Mouse (Mus musculus) kidney, embryonic 15.5 days (tissue): ENCODE measurements around the gene Ate1. TPM values are rescaled to one million over a fixed set of nuclear protein-coding genes. Genes with fewer than 3 reads are reported as not detected.

Experiments used
- ATAC-seq: fragments of 200-750 bp; cut with Nextera tagmentation; replicated peaks from 2 replicates; pipeline ENCODE4 v1.8.0; 2017; ENCODE audit warnings: moderate TSS enrichment; ENCODE audit not compliant: low FRiP score
- H3K27ac ChIP-seq: fragments of 300-500 bp; sonication (generic); 2 replicates; pipeline ENCODE4 v1.5.1; 2015; ENCODE audit warnings: mild to moderate bottlenecking, inconsistent platforms
- H3K27me3 ChIP-seq: fragments of 300-500 bp; sonication (generic); 2 replicates; pipeline ENCODE4 v1.6.1; 2015; ENCODE audit warnings: inconsistent platforms
- H3K36me3 ChIP-seq: fragments of 300-500 bp; sonication (generic); 2 replicates; pipeline ENCODE4 v1.6.1; 2015; ENCODE audit warnings: inconsistent platforms
- H3K4me1 ChIP-seq: fragments of 300-500 bp; sonication (generic); 2 replicates; pipeline ENCODE4 v1.6.1; 2015; ENCODE audit warnings: inconsistent platforms
- H3K4me2 ChIP-seq: fragments of 300-500 bp; sonication (generic); 2 replicates; pipeline ENCODE4 v1.6.1; 2015; ENCODE audit warnings: moderate library complexity, mild to moderate bottlenecking, inconsistent platforms
- H3K4me3 ChIP-seq: fragments of 300-500 bp; sonication (generic); replicated peaks from 2 replicates; pipeline ENCODE4 v1.5.1; 2015; ENCODE audit warnings: mild to moderate bottlenecking, inconsistent platforms
- H3K9ac ChIP-seq: fragments of 300-500 bp; sonication (generic); 2 replicates; pipeline ENCODE4 v1.6.1; 2015; ENCODE audit warnings: mild to moderate bottlenecking, inconsistent platforms
- H3K9me3 ChIP-seq: fragments of 300-500 bp; sonication (generic); replicated peaks from 2 replicates; pipeline ENCODE4 v1.6.1; 2016; ENCODE audit warnings: inconsistent platforms
- WGBS: fragments of 180-500 bp; shearing (Covaris S2); methylation state at CpG from one replicate; pipeline ENCODE4 v1.1.7; 2015; ENCODE audit warnings: mixed read lengths; 5-methylcytosine and 5-hydroxymethylcytosine counted together
- polyA plus RNA-seq: library from polyadenylated mRNA; unstranded; fragments of >200 nt; fragmentation: Nextera tagmentation; extraction: Ambion mirVana; gene quantifications from 2 replicates; pipeline ENCODE4 v1.2.1, GENCODE M21; 2015

Gene Ate1
- polyA plus RNA-seq, 1 experiment from 2014 or later: 72.3 TPM

GRCm38 (mm10) chr7:130382126-130382525 lies 138.0 kb downstream of the Ate1 start:
- Histone ChIP-seq H3K9ac (no peak overlapping the region), H3K4me1 (no peaks in the 10 kb centered on the region; the same call in 1 of the 2 replicates), H3K4me3 (no peak overlapping the region), H3K27ac (no peak overlapping the region), H3K9me3 (no peaks in the 10 kb centered on the region), H3K36me3 (peaks cover 5% of the 10 kb centered on the region), H3K27me3 (no peaks in the 10 kb centered on the region), H3K4me2 (no peak overlapping the region)
- ATAC-seq: no peak
- 95% methylated on average over 13 of the region's 13 CpGs for WGBS

DNA sequence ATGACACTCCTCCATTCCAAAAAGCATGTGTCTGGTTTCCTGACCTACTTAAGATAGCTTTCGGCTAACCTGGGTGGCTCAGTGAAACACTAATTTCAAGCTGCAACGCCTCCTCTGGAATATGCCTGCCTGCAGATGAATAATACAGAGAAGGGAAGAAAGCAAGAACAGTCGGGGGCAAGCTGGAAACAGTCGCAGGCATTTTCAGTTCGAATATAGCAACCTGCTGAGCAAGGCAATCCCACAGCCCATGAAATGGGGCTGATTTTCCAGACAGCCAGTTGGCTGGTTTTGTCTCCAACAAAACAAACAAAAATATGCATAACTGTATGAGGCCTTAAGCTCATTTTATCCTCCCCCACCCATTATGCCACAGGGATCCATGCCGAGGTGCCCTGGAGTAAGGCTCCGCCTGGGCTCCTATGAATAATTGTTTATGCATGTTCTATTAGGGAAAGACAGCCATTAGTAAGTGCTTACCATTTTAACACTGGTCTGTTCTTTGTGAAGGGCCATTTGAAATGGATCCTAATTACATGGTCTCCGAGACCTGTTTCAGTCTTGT lies 138.7 kb downstream of the Ate1 start:
- 89% methylated on average over 8 of the region's 8 CpGs for WGBS
- Histone ChIP-seq H3K27ac (no peak overlapping the region), H3K27me3 (no peaks in the 10 kb centered on the region), H3K4me3 (no peak overlapping the region), H3K4me2 (no peak overlapping the region), H3K36me3 (0 out of 2 replicates have a peak, but pooled peaks cover 3% of the 10 kb centered on the region), H3K9ac (no peak overlapping the region), H3K9me3 (no peaks in the 10 kb centered on the region), H3K4me1 (no peaks in the 10 kb centered on the region; the same call in 1 of the 2 replicates)
- ATAC-seq: no peak

- WGBS: 84% methylated on average over 8 of the region's 8 CpGs
- 0 out of 2 replicates have a peak, but pooled peaks cover 3% of the 10 kb centered on the region for H3K36me3 ChIP-seq
- no peak for ATAC-seq
- no peaks in the 10 kb centered on the region; the same call in 1 of the 2 replicates for H3K4me1 ChIP-seq
- no peak overlapping the region for H3K4me3 ChIP-seq
- H3K4me2 ChIP-seq: no peak overlapping the region
- H3K27ac ChIP-seq: no peak overlapping the region
- H3K27me3 ChIP-seq: no peaks in the 10 kb centered on the region
- no peaks in the 10 kb centered on the region for H3K9me3 ChIP-seq
- no peak overlapping the region for H3K9ac ChIP-seq
Observed at GRCm38 (mm10) chr7:130380769-130381355, 139.3 kb downstream of the Ate1 start.

DNA sequence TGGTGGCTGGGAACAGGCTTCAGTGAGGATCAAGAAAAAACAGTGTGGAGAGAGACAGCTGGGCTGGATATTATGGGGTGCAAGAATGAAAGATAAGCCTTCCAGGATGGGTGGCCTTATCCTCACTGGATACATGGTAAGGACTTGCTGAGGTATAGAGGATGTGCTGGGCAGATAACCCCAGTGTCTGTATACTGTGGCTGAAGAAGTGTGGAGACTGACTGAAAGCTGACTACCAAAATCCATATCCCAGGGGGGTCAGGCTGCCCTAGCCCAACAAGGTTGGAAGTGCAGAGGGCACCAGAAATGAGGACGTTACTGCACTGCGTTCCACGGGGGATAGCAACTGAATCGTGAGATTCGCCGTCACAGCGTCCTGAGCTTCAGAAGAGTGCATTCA lies 139.8 kb downstream of the Ate1 start:
- H3K27me3 ChIP-seq: no peaks in the 10 kb centered on the region
- H3K36me3 ChIP-seq: 0 out of 2 replicates have a peak, but pooled peaks cover 3% of the 10 kb centered on the region
- H3K9ac ChIP-seq: no peak overlapping the region
- WGBS: 93% methylated on average over 7 of the region's 7 CpGs
- H3K4me2 ChIP-seq: no peak overlapping the region
- no peak overlapping the region for H3K27ac ChIP-seq
- H3K4me1 ChIP-seq: no peaks in the 10 kb centered on the region; the same call in 1 of the 2 replicates
- no peak for ATAC-seq
- no peak overlapping the region for H3K4me3 ChIP-seq
- H3K9me3 ChIP-seq: no peaks in the 10 kb centered on the region

DNA sequence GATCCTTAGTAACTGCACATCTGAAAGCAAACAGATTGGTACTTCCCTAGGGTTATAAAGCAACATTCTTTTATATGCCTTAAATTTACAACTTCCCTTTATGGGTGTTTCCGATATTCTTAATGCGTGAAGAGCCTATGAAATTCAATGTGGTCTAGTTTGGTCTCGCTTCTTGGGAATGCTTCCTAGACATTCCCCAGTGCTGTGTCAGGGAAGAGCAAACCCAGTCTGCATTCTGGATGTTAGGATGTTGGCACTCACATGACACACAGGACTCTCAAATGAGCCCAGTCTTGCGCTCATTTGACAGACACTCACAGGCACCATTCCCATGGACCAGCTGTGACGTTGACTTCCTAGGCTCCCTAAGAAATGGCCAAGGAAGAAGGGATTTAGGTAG lies 140.3 kb downstream of the Ate1 start:
- no peaks in the 10 kb centered on the region; the same call in 1 of the 2 replicates for H3K4me1 ChIP-seq
- H3K27ac ChIP-seq: no peak overlapping the region
- H3K9me3 ChIP-seq: no peaks in the 10 kb centered on the region
- no peaks in the 10 kb centered on the region for H3K27me3 ChIP-seq
- ATAC-seq: no peak
- no peak overlapping the region for H3K4me3 ChIP-seq
- H3K4me2 ChIP-seq: no peak overlapping the region
- 0 out of 2 replicates have a peak, but pooled peaks cover 3% of the 10 kb centered on the region for H3K36me3 ChIP-seq
- H3K9ac ChIP-seq: no peak overlapping the region
- WGBS: 89% methylated on average over 5 of the region's 5 CpGs

- Histone ChIP-seq H3K36me3 (no peaks in the 10 kb centered on the region), H3K9me3 (no peaks in the 10 kb centered on the region), H3K4me1 (no peaks in the 10 kb centered on the region; the same call in 1 of the 2 replicates), H3K4me3 (no peak overlapping the region), H3K27ac (no peak overlapping the region), H3K27me3 (no peaks in the 10 kb centered on the region), H3K4me2 (no peak overlapping the region), H3K9ac (no peak overlapping the region)
- ATAC-seq: no peak
- WGBS: 86% methylated on average over 3 of the region's 3 CpGs
Observed at GRCm38 (mm10) chr7:130378308-130378707, 141.9 kb downstream of the Ate1 start.

GRCm38 (mm10) chr7:130374311-130374710 lies 145.9 kb downstream of the Ate1 start:
- Histone ChIP-seq H3K27me3 (no peaks in the 10 kb centered on the region), H3K4me3 (no peak overlapping the region), H3K36me3 (no peaks in the 10 kb centered on the region), H3K27ac (no peak overlapping the region), H3K9ac (no peak overlapping the region), H3K4me1 (0 out of 2 replicates have a peak, but pooled peaks cover 2% of the 10 kb centered on the region), H3K4me2 (no peak overlapping the region), H3K9me3 (no peaks in the 10 kb centered on the region)
- 64% methylated on average over 9 of the region's 9 CpGs for WGBS
- no peak for ATAC-seq

- H3K4me1 ChIP-seq: peaks cover 12% of the 10 kb centered on the region
- 45% methylated on average over 24 of the region's 24 CpGs for WGBS
- H3K27ac ChIP-seq: no peak overlapping the region
- ATAC-seq: peak; percentile 76; the same call in 1 of the 2 replicates
- no peak overlapping the region for H3K4me3 ChIP-seq
- H3K27me3 ChIP-seq: no peaks in the 10 kb centered on the region
- peak overlapping the region; percentile 19; the same call in 1 of the 2 replicates for H3K9ac ChIP-seq
- H3K4me2 ChIP-seq: peak overlapping the region; percentile 43
- H3K36me3 ChIP-seq: no peaks in the 10 kb centered on the region
- 0 out of 2 replicates have a peak, but pooled peaks cover 4% of the 10 kb centered on the region for H3K9me3 ChIP-seq
Observed at GRCm38 (mm10) chr7:130368827-130369641, 151.1 kb downstream of the Ate1 start.

DNA sequence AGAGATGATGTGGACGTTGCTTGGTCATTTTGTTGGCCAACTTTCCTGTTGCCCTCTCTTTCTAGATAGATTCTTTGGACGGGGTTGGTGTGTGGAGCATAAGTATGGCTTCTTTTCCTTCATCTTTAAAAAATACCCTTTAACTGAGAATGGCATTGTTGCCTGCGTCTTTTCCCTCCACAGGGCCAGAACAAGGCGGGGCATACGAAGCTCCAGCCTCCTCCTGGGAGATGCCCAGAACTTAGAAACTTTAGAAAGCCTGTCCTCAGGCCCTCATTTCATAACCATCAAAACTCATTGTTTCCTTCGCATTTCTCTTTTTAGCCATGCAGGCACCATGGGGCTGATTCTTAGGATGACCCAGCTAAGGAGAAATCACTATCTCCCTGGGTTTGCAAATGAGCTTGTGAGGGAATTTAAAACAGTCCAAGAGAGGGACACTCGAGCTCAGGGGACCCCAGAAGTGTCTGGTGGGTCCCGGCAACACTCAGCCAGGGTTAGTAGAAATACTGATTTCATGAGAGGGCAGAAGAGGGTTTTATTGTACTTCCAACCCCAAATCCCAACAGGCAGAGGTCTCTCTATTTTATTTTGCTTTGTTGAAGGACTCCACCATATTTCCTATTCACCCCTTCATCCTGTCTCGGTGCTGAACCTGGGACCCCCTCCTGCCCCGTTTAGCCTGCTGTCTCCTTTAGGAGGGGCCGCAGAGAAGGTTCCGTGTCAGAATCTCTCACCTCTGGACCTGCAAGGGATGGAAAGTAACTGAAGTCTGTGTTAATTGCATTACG lies 151.9 kb downstream of the Ate1 start:
- 0 out of 2 replicates have a peak, but pooled peaks cover 4% of the 10 kb centered on the region for H3K9me3 ChIP-seq
- WGBS: 53% methylated on average over 13 of the region's 13 CpGs
- no peak overlapping the region for H3K4me3 ChIP-seq
- peak overlapping the region; percentile 43 for H3K4me2 ChIP-seq
- H3K4me1 ChIP-seq: peaks cover 12% of the 10 kb centered on the region
- no peaks in the 10 kb centered on the region for H3K27me3 ChIP-seq
- no peak overlapping the region for H3K27ac ChIP-seq
- no peaks in the 10 kb centered on the region for H3K36me3 ChIP-seq
- ATAC-seq: no peak
- H3K9ac ChIP-seq: peak overlapping the region; percentile 19; the same call in 1 of the 2 replicates

GRCm38 (mm10) chr7:130367222-130368035 lies 152.7 kb downstream of the Ate1 start:
- H3K4me1 ChIP-seq: peaks cover 12% of the 10 kb centered on the region
- H3K4me2 ChIP-seq: no peak overlapping the region
- 53% methylated on average over 12 of the region's 12 CpGs for WGBS
- H3K4me3 ChIP-seq: no peak overlapping the region
- no peak overlapping the region for H3K9ac ChIP-seq
- H3K9me3 ChIP-seq: 0 out of 2 replicates have a peak, but pooled peaks cover 4% of the 10 kb centered on the region
- no peaks in the 10 kb centered on the region for H3K27me3 ChIP-seq
- ATAC-seq: no peak
- no peaks in the 10 kb centered on the region for H3K36me3 ChIP-seq
- H3K27ac ChIP-seq: no peak overlapping the region

DNA sequence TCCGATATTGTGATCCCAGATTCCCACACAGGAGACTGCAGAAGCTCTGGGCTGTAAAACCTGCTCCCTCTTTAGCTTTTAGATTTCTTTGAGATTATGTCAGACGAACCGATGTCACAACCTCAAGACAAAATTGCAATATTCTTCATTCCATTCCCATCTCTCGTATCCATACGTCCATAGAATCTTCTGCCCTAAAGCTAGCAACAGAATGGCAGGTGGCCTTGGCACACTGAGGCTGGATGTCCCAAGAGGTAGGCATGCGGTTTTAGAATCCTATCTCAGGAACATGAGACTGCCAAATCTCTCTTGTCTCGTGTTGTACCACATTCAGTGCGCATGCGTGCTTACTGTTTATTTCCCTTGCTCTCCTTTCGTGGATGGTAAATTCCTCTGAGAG lies 154.5 kb downstream of the Ate1 start:
- Histone ChIP-seq H3K4me3 (no peak overlapping the region), H3K4me2 (no peak overlapping the region), H3K36me3 (no peaks in the 10 kb centered on the region), H3K9ac (no peak overlapping the region), H3K9me3 (0 out of 2 replicates have a peak, but pooled peaks cover 4% of the 10 kb centered on the region), H3K4me1 (peaks cover 12% of the 10 kb centered on the region), H3K27ac (no peak overlapping the region), H3K27me3 (no peaks in the 10 kb centered on the region)
- 94% methylated on average over 10 of the region's 10 CpGs for WGBS
- ATAC-seq: no peak
